Mouse (Mus musculus) CH12.LX (cell line): ENCODE measurements around the gene Fthl17c. TPM values are rescaled to one million over a fixed set of nuclear protein-coding genes. Genes with fewer than 3 reads are reported as not detected.

Experiments used
- DNase-seq: peaks from one replicate; pipeline ENCODE4 v3.0.0-alpha.2; 2013; ENCODE audit errors: extremely low read depth
- H3K27ac ChIP-seq: 2 replicates; pipeline ENCODE4 v1.5.1; 2012; ENCODE audit warnings: low read depth, mild to moderate bottlenecking, control low read depth, moderate library complexity; ENCODE audit not compliant: insufficient read depth
- H3K27me3 ChIP-seq: replicated peaks from 2 replicates; pipeline ENCODE3; 2012; ENCODE audit warnings: inconsistent platforms
- H3K36me3 ChIP-seq, 2 experiments: replicated peaks in 1 of 2; 2 replicates each; pipeline versions ENCODE3 to v1.6.1; 2012; ENCODE audit warnings: inconsistent platforms in 1 of 2, low read length in 1 of 2, mild to moderate bottlenecking in 1 of 2, mixed read lengths in 1 of 2, moderate library complexity in 1 of 2; ENCODE audit not compliant: control insufficient read depth in 1 of 2, insufficient read depth in 1 of 2
- H3K4me1 ChIP-seq, 2 experiments: 2 replicates each; pipeline ENCODE4 v1.6.1; 2012; ENCODE audit warnings: inconsistent platforms in 1 of 2, moderate library complexity in 1 of 2; ENCODE audit not compliant: insufficient read depth in 2 of 2, control insufficient read depth in 1 of 2
- H3K4me2 ChIP-seq: 2 replicates; pipeline ENCODE4 v1.6.1; 2012; ENCODE audit warnings: low read depth, mild to moderate bottlenecking, control low read depth; ENCODE audit not compliant: poor library complexity, insufficient read depth, severe bottlenecking
- H3K4me3 ChIP-seq, 3 experiments: fragments of 150-350 bp in 1 of 3; sonication (generic) in 1 of 3; replicated peaks in 1 of 3; 2 replicates each; pipeline versions ENCODE3 to v1.5.1; 2011 to 2012; ENCODE audit warnings: low read depth in 2 of 3, low read length in 2 of 3, mild to moderate bottlenecking in 2 of 3, moderate library complexity in 2 of 3, control low read depth in 1 of 3, improper control_type of control experiment in 1 of 3, inconsistent platforms in 1 of 3, mixed read lengths in 1 of 3; ENCODE audit not compliant: poor library complexity in 1 of 3
- H3K79me2 ChIP-seq: replicated peaks from 2 replicates; pipeline ENCODE4 v1.6.1; 2012; ENCODE audit warnings: mild to moderate bottlenecking, moderate library complexity; ENCODE audit not compliant: control insufficient read depth, poor library complexity, insufficient read depth, severe bottlenecking; ENCODE audit errors: extremely low read depth
- H3K9ac ChIP-seq: 2 replicates; pipeline ENCODE4 v1.6.1; 2012; ENCODE audit warnings: low read depth, mild to moderate bottlenecking, control low read depth, moderate library complexity; ENCODE audit not compliant: insufficient read depth
- H3K9me3 ChIP-seq: replicated peaks from 2 replicates; pipeline ENCODE3; 2012; ENCODE audit warnings: low read length, inconsistent platforms, mixed read lengths
- GABPA ChIP-seq: IDR thresholded peaks from 2 replicates; pipeline ENCODE4 v1.6.1; 2012; ENCODE audit warnings: low read depth, low read length, improper control_type of control experiment, inconsistent platforms; ENCODE audit not compliant: insufficient replicate concordance
- IRF4 ChIP-seq: IDR thresholded peaks from 2 replicates; pipeline ENCODE4 v1.6.1; 2014; ENCODE audit warnings: low read depth, mild to moderate bottlenecking, inconsistent platforms, low read length, improper control_type of control experiment
- MAZ ChIP-seq: IDR thresholded peaks from 2 replicates; pipeline ENCODE4 v1.6.1; 2012; ENCODE audit warnings: low read depth, mild to moderate bottlenecking, inconsistent platforms, low read length, improper control_type of control experiment, moderate library complexity
- MXI1 ChIP-seq: IDR thresholded peaks from 2 replicates; pipeline ENCODE4 v1.6.1; 2011; ENCODE audit warnings: mild to moderate bottlenecking, low read depth, low read length, improper control_type of control experiment
- NRF1 ChIP-seq: IDR thresholded peaks from 2 replicates; pipeline ENCODE4 v1.6.1; 2014; ENCODE audit warnings: low read depth, mild to moderate bottlenecking, inconsistent platforms, low read length, improper control_type of control experiment, moderate library complexity
- PAX5 ChIP-seq: IDR thresholded peaks from 2 replicates; pipeline ENCODE4 v1.6.1; 2012; ENCODE audit warnings: low read length, inconsistent platforms, mixed read lengths
- POLR2A ChIP-seq: IDR thresholded peaks from 2 replicates; pipeline ENCODE4 v1.6.1; 2011; ENCODE audit warnings: low read depth, mild to moderate bottlenecking, improper control_type of control experiment, low read length
- POLR2AphosphoS2 ChIP-seq: IDR thresholded peaks from 2 replicates; pipeline ENCODE4 v1.6.1; 2011; ENCODE audit warnings: low read depth, low read length, improper control_type of control experiment
- SIN3A ChIP-seq: IDR thresholded peaks from 2 replicates; pipeline ENCODE4 v1.6.1; 2012; ENCODE audit warnings: low read length, improper control_type of control experiment, inconsistent platforms
- TBP ChIP-seq: conservative IDR thresholded peaks from 2 replicates; pipeline ENCODE4 v1.6.1; 2011; ENCODE audit warnings: low read depth, low read length, improper control_type of control experiment
- ZC3H11A ChIP-seq: IDR thresholded peaks from 2 replicates; pipeline ENCODE4 v1.6.1; 2012; ENCODE audit warnings: low read depth, mild to moderate bottlenecking, inconsistent platforms, low read length, improper control_type of control experiment
- ZKSCAN1 ChIP-seq: IDR thresholded peaks from 2 replicates; pipeline ENCODE4 v1.6.1; 2012; ENCODE audit warnings: low read depth, inconsistent platforms, low read length, improper control_type of control experiment, borderline replicate concordance
- dilution Hi-C: fragments of 300-500 bp; cut with MboI; formaldehyde crosslinking; loops from 2 replicates; pipeline ENCODE4 v1.14.3; 2020; ENCODE audit warnings: low sequenced_read_pairs; ENCODE audit not compliant: extremely low pct_unique_long_range_greater_than_20kb, extremely low pct_ligation_motif_present
- in situ Hi-C: fragments of 300-500 bp; cut with MboI; formaldehyde crosslinking; loops from 3 replicates; pipeline ENCODE4 v1.14.3; 2019; ENCODE audit warnings: low sequenced_read_pairs, low pct_ligation_motif_present, low pct_unique_long_range_greater_than_20kb, mixed read lengths
- polyA plus RNA-seq: library from polyadenylated mRNA; unstranded; fragments of >175 nt; gene quantifications from 2 replicates; pipeline ENCODE4 v1.2.1, GENCODE M21; 2012; ENCODE audit warnings: low read depth; ENCODE audit not compliant: insufficient read length
- total RNA-seq, 2 experiments: library from RNA; depleted of rRNA; stranded (reverse); fragments of 300-350 nt in 1 of 2; fragments of >200 nt in 1 of 2; gene quantifications; 2 replicates each; pipeline ENCODE4 v1.2.3; 2012 to 2014

The Fthl17c gene
- total and polyA plus RNA-seq, 3 experiments = not detected

DNA sequence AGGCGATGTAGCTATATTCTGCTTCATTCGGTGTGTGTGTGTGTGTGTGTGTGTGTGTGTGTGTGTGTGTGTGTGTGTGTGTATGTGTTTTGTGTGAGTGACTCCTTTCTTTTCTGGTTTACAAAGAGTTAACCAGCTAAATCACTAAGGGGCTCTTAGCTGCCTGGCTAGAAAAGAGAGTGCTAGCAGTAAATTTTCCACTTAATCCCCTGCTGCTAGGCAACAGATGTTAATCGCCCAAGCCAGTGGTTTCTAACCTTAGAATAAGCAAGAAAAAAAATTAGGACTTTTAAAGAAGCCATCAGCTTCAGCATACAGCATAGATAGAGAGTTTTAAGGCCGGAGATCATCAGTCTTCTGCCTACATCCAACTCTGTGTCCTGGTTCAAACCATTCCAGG lies 49.1 kb downstream of the Fthl17c start:
- TF ChIP-seq IRF4 = no peak
- no peak for TF ChIP-seq ZKSCAN1
- no peak for TF ChIP-seq TBP
- no peak for TF ChIP-seq GABPA
- TF ChIP-seq POLR2A = no peak
- no peak for TF ChIP-seq PAX5
- TF ChIP-seq POLR2AphosphoS2 = no peak
- no peak for TF ChIP-seq SIN3A
- no peak for TF ChIP-seq MXI1
- no peak for TF ChIP-seq ZC3H11A
- TF ChIP-seq MAZ = no peak
- TF ChIP-seq NRF1 = no peak
- Histone ChIP-seq H3K9me3 (no peaks in the 10 kb centered on the region), H3K4me3 (no peak overlapping the region), H3K27me3 (no peaks in the 10 kb centered on the region), H3K79me2 (no peaks in the 10 kb centered on the region), H3K4me1 (no peaks in the 10 kb centered on the region), H3K9ac (no peak overlapping the region), H3K4me2 (no peak overlapping the region), H3K36me3 (no peaks in the 10 kb centered on the region), H3K27ac (no peak overlapping the region)
- in situ Hi-C loops (no loop called here), dilution Hi-C loops (no loop called here)
- DNase-seq = no peak

Other genes with a start within 250 kb of the Fthl17c start
- gene Ssx9, start 228.1 kb downstream of the Fthl17c start, total RNA-seq (2012; rRNA removed) = not detected in 2 replicates
- not detected in 2 replicates for gene Ssx9, start 228.1 kb downstream of the Fthl17c start, total RNA-seq (2014; rRNA removed)
- not detected in 2 replicates for gene Ssx9, start 228.1 kb downstream of the Fthl17c start, polyA plus RNA-seq
- not detected in 2 replicates for gene Ssxb5, start 172.9 kb downstream of the Fthl17c start, total RNA-seq (2012; rRNA removed)
- not detected in 2 replicates for gene Ssxb5, start 172.9 kb downstream of the Fthl17c start, total RNA-seq (2014; rRNA removed)
- not detected in 2 replicates for gene Ssxb5, start 172.9 kb downstream of the Fthl17c start, polyA plus RNA-seq
- gene Gm6592, start 132.6 kb downstream of the Fthl17c start, total RNA-seq (2012; rRNA removed) = not detected in 2 replicates
- gene Gm6592, start 132.6 kb downstream of the Fthl17c start, total RNA-seq (2014; rRNA removed) = not detected in 2 replicates
- gene Gm6592, start 132.6 kb downstream of the Fthl17c start, polyA plus RNA-seq = not detected in 2 replicates
- 0.38 and 0.51 TPM in 2 replicates for gene Gm5751, start 102.3 kb downstream of the Fthl17c start, total RNA-seq (2012; rRNA removed)
- not detected in 2 replicates for gene Gm5751, start 102.3 kb downstream of the Fthl17c start, total RNA-seq (2014; rRNA removed)
- gene Gm5751, start 102.3 kb downstream of the Fthl17c start, polyA plus RNA-seq = 0.59 TPM in 1 of 2 replicates, not detected in the other
- not detected in 2 replicates for gene B630019K06Rik, start 84.2 kb downstream of the Fthl17c start, total RNA-seq (2012; rRNA removed)
- 0.08 TPM in 1 of 2 replicates, not detected in the other for gene B630019K06Rik, start 84.2 kb downstream of the Fthl17c start, total RNA-seq (2014; rRNA removed)
- 0.11 TPM in 1 of 2 replicates, not detected in the other for gene B630019K06Rik, start 84.2 kb downstream of the Fthl17c start, polyA plus RNA-seq
- not detected in 2 replicates for gene Fthl17b, start 13.6 kb downstream of the Fthl17c start, total RNA-seq (2012; rRNA removed)
- not detected in 2 replicates for gene Fthl17b, start 13.6 kb downstream of the Fthl17c start, total RNA-seq (2014; rRNA removed)
- not detected in 2 replicates for gene Fthl17b, start 13.6 kb downstream of the Fthl17c start, polyA plus RNA-seq
- gene Fthl17d, start 10.2 kb upstream of the Fthl17c start, total RNA-seq (2012; rRNA removed) = 0.21 TPM in 1 of 2 replicates, not detected in the other
- not detected in 2 replicates for gene Fthl17d, start 10.2 kb upstream of the Fthl17c start, total RNA-seq (2014; rRNA removed)
- gene Fthl17d, start 10.2 kb upstream of the Fthl17c start, polyA plus RNA-seq = not detected in 2 replicates
- gene Fthl17e, start 56.9 kb upstream of the Fthl17c start, total RNA-seq (2012; rRNA removed) = not detected in 2 replicates
- gene Fthl17e, start 56.9 kb upstream of the Fthl17c start, total RNA-seq (2014; rRNA removed) = not detected in 2 replicates
- gene Fthl17e, start 56.9 kb upstream of the Fthl17c start, polyA plus RNA-seq = not detected in 2 replicates
- gene Fthl17f, start 86.5 kb upstream of the Fthl17c start, total RNA-seq (2012; rRNA removed) = not detected in 2 replicates
- not detected in 2 replicates for gene Fthl17f, start 86.5 kb upstream of the Fthl17c start, total RNA-seq (2014; rRNA removed)
- not detected in 2 replicates for gene Fthl17f, start 86.5 kb upstream of the Fthl17c start, polyA plus RNA-seq
- not detected in 2 replicates for gene 4930402K13Rik, start 128.0 kb upstream of the Fthl17c start, total RNA-seq (2012; rRNA removed)
- not detected in 2 replicates for gene 4930402K13Rik, start 128.0 kb upstream of the Fthl17c start, total RNA-seq (2014; rRNA removed)
- gene 4930402K13Rik, start 128.0 kb upstream of the Fthl17c start, polyA plus RNA-seq = not detected in 2 replicates
- gene Lancl3, start 223.3 kb upstream of the Fthl17c start, total RNA-seq (2012; rRNA removed) = not detected in 2 replicates
- not detected in 2 replicates for gene Lancl3, start 223.3 kb upstream of the Fthl17c start, total RNA-seq (2014; rRNA removed)
- 0.07 TPM in 1 of 2 replicates, not detected in the other for gene Lancl3, start 223.3 kb upstream of the Fthl17c start, polyA plus RNA-seq